Mouse (Mus musculus) testis, adult 2 months (tissue): ENCODE measurements at regions not wholly inside any gene's neighbourhood (a gene's known extent, or its start where the extent isn't known, plus 50 kb on each side); places are given as distances from the start of the nearest gene placed in this dataset.

Source experiments
- CTCF ChIP-seq: fragments of 200-500 bp; IDR thresholded peaks from 2 replicates; pipeline ENCODE4 v1.5.1; 2012; ENCODE audit warnings: low read depth, mild to moderate bottlenecking, inconsistent platforms, low read length, moderate library complexity; ENCODE audit not compliant: control insufficient read depth, insufficient read depth, insufficient replicate concordance
- POLR2A ChIP-seq: fragments of 200-500 bp; IDR thresholded peaks from 2 replicates; pipeline ENCODE4 v1.6.1; 2012; ENCODE audit warnings: low read depth, mild to moderate bottlenecking, inconsistent platforms, low read length, moderate library complexity; ENCODE audit not compliant: control insufficient read depth

- TF ChIP-seq CTCF: no peak
- TF ChIP-seq POLR2A: no peak
Measured at GRCm38 (mm10) chr10:98593910-98594309, 320.3 kb upstream of the Atp2b1 start.
